Mouse (Mus musculus): ENCODE measurements at regions not wholly inside any gene's neighbourhood (a gene's known extent, or its start where the extent isn't known, plus 50 kb on each side); places are given as distances from the start of the nearest gene placed in this dataset.

- Histone ChIP-seq H3K4me3 (ENCODE audit: insufficient read depth, low read length) (no peak overlapping the region), H3K4me1 (ENCODE audit: control insufficient read depth, insufficient read depth, low read length) (no peaks in the 10 kb centered on the region), H3K27ac (ENCODE audit: insufficient read depth, low read length) (no peak overlapping the region)
- TF ChIP-seq CTCF (IDR thresholded peaks at IDR 0.05; ENCODE audit: extremely low read depth, insufficient read depth, low read length) (no peak), POLR2A (IDR thresholded peaks at IDR 0.05; ENCODE audit: extremely low read depth, insufficient read depth, low read length) (no peak)
Measured at GRCm38 (mm10) chr7:138451321-138451720, 53.8 kb upstream of the Tcerg1l start.

GRCm38 (mm10) chr7:138448519-138448918 is 51.0 kb upstream of the Tcerg1l start:
- Histone ChIP-seq H3K27ac (ENCODE audit: insufficient read depth, low read length) (no peak overlapping the region), H3K4me1 (ENCODE audit: control insufficient read depth, insufficient read depth, low read length) (no peaks in the 10 kb centered on the region), H3K4me3 (ENCODE audit: insufficient read depth, low read length) (no peak overlapping the region)
- TF ChIP-seq CTCF (IDR thresholded peaks at IDR 0.05; ENCODE audit: extremely low read depth, insufficient read depth, low read length), result no peak
- no peak for TF ChIP-seq POLR2A (IDR thresholded peaks at IDR 0.05; ENCODE audit: extremely low read depth, insufficient read depth, low read length)
